Mouse (Mus musculus): ENCODE results near the gene Ctr9.

- no peak for TF ChIP-seq POLR2A (IDR thresholded peaks at IDR 0.05; ENCODE audit: borderline replicate concordance, extremely low read depth, low read depth, low read length)
- TF ChIP-seq CTCF (IDR thresholded peaks at IDR 0.05; ENCODE audit: insufficient read depth, low read length) = no peak
Measured at GRCm38 (mm10) chr7:110988081-110988480, 40.7 kb upstream of the Ctr9 start.

Data from lung, adult 2 months (tissue).